ENCODE assay signal across 8 mouse cellular contexts in the genomic region with DNA sequence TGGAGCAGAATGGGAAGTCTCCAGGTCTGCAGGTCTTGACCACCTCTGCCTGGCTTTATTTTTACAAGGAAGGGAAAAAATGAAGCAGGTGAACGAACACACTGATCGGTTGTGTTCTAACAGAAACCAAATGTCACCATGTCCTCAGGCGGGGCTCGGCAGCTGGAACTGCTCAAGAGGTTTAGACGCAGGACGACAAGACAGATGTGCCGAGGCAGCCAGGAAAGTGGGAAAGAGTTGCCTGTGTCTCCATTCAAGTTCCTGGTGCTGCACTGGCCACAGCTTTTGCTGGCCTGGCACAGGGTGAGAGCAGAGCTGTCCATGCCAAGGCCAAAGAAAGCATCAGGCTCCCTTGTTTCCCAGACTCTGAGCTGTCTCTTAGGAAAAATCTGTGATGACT.
A peak's percentile ranks its signal among the peaks of the same experiment; 100 is the strongest.
DNase-seq lines count a peak whose midpoint lies in the region; ATAC-seq and TF ChIP-seq lines count a peak whose summit lies in the region.

No protein-coding gene starts in this region.

- 25% methylated on average over 7 of the region's 7 CpGs for WGBS in kidney, embryonic 16.5 days
- WGBS in kidney, adult 2 months = 68% methylated on average over 7 of the region's 7 CpGs
- WGBS in embryonic facial prominence, embryonic 11.5 days = 23% methylated on average over 7 of the region's 7 CpGs
- 74% methylated on average over 7 of the region's 7 CpGs for WGBS in midbrain, embryonic 10.5 days

- H3K27ac ChIP-seq in kidney, embryonic 16.5 days (ENCODE audit: low read length) = peak overlapping the region; percentile 68
- no peak overlapping the region for H3K27ac ChIP-seq in kidney, adult 2 months (ENCODE audit: insufficient read depth, low read depth, low read length)
- H3K27ac ChIP-seq in embryonic facial prominence, embryonic 11.5 days (replicated peaks; ENCODE audit: low read depth, low read length) = peak overlapping the region; percentile 60
- H3K27ac ChIP-seq in midbrain, embryonic 10.5 days (replicated peaks) = no peak overlapping the region

- no peak for DNase-seq in kidney, adult 2 months
- peak; percentile 90 for DNase-seq in embryonic facial prominence, embryonic 11.5 days (ENCODE audit: low spot score)
- DNase-seq in heart, postnatal 14 days = peak; percentile 44 to 50
- DNase-seq in lung, postnatal 36 days = peak; percentile 56
- no peak for DNase-seq in T-cell, adult 2 months (ENCODE audit: low spot score)
- DNase-seq in midbrain, embryonic 10.5 days (ENCODE audit: low spot score) = no peak

- H3K9ac ChIP-seq in kidney, embryonic 16.5 days (replicated peaks; ENCODE audit: low read length) = no peak overlapping the region
- H3K9ac ChIP-seq in embryonic facial prominence, embryonic 11.5 days (replicated peaks; ENCODE audit: low read length) = no peak overlapping the region

- no peaks in the 10 kb centered on the region for H3K36me3 ChIP-seq in kidney, embryonic 16.5 days (ENCODE audit: insufficient read depth, low read length)
- H3K36me3 ChIP-seq in kidney, adult 2 months (ENCODE audit: control insufficient read depth, insufficient read depth, low read length) = no peaks in the 10 kb centered on the region
- H3K36me3 ChIP-seq in embryonic facial prominence, embryonic 11.5 days (replicated peaks; ENCODE audit: control insufficient read depth, insufficient read depth, low read depth, low read length) = no peaks in the 10 kb centered on the region
- no peaks in the 10 kb centered on the region for H3K36me3 ChIP-seq in midbrain, embryonic 10.5 days

- peaks cover 22% of the 10 kb centered on the region for H3K4me1 ChIP-seq in kidney, embryonic 16.5 days (ENCODE audit: insufficient read depth, low read length)
- H3K4me1 ChIP-seq in kidney, adult 2 months (ENCODE audit: control insufficient read depth, insufficient read depth, low read length) = no peaks in the 10 kb centered on the region
- H3K4me1 ChIP-seq in embryonic facial prominence, embryonic 11.5 days (ENCODE audit: control insufficient read depth, insufficient read depth, low read length) = no peaks in the 10 kb centered on the region
- H3K4me1 ChIP-seq in midbrain, embryonic 10.5 days = peaks cover 6% of the 10 kb centered on the region; the same call in 1 of the 2 replicates

- H3K4me2 ChIP-seq in kidney, embryonic 16.5 days (replicated peaks; ENCODE audit: low read depth, low read length) = peak overlapping the region; percentile 28; the same call in 1 of the 2 replicates
- no peak overlapping the region for H3K4me2 ChIP-seq in embryonic facial prominence, embryonic 11.5 days (ENCODE audit: low read depth, low read length)

- no peak overlapping the region for H3K4me3 ChIP-seq in kidney, embryonic 16.5 days (ENCODE audit: low read length)
- H3K4me3 ChIP-seq in kidney, adult 2 months (ENCODE audit: insufficient read depth, low read depth, low read length) = no peak overlapping the region
- no peak overlapping the region for H3K4me3 ChIP-seq in embryonic facial prominence, embryonic 11.5 days (ENCODE audit: low read depth, low read length)
- no peak overlapping the region for H3K4me3 ChIP-seq in midbrain, embryonic 10.5 days

- no peaks in the 10 kb centered on the region for H3K9me3 ChIP-seq in kidney, embryonic 16.5 days (ENCODE audit: low read length)
- no peaks in the 10 kb centered on the region for H3K9me3 ChIP-seq in embryonic facial prominence, embryonic 11.5 days (replicated peaks; ENCODE audit: control insufficient read depth, low read length)
- H3K9me3 ChIP-seq in midbrain, embryonic 10.5 days (replicated peaks) = no peaks in the 10 kb centered on the region

- peak; percentile 23; the same call in 1 of the 2 replicates for ATAC-seq in kidney, embryonic 16.5 days (ENCODE audit: low FRiP score, low TSS enrichment)
- 0 out of 2 replicates have a peak, but pooled peaks have one; percentile 9 for ATAC-seq in embryonic facial prominence, embryonic 11.5 days (replicated peaks; ENCODE audit: insufficient number of reproducible peaks, low FRiP score, low TSS enrichment, low read depth)
- no peak for ATAC-seq in inflammation-experienced regulatory T-cells, adult 6 months

- no peak for TF ChIP-seq CTCF in kidney, adult 2 months (conservative IDR thresholded peaks at IDR 0.05; ENCODE audit: insufficient read depth, insufficient read length, low read depth, low read length)

- intact Hi-C loops in heart, postnatal 14 days (cut with DNase I) = no loop called here

- no peaks in the 10 kb centered on the region for H3K27me3 ChIP-seq in kidney, embryonic 16.5 days (ENCODE audit: insufficient read depth, low read length)
- no peaks in the 10 kb centered on the region for H3K27me3 ChIP-seq in kidney, adult 2 months (replicated peaks; ENCODE audit: control insufficient read depth, insufficient read depth, low read length)
- H3K27me3 ChIP-seq in embryonic facial prominence, embryonic 11.5 days (ENCODE audit: control insufficient read depth, insufficient read depth, low read length) = no peaks in the 10 kb centered on the region
- no peaks in the 10 kb centered on the region for H3K27me3 ChIP-seq in midbrain, embryonic 10.5 days (ENCODE audit: low read depth, poor library complexity, severe bottlenecking)

- no peak for TF ChIP-seq POLR2A in kidney, adult 2 months (IDR thresholded peaks at IDR 0.05; ENCODE audit: low read depth, low read length)

Comparison
In these comparisons a context has a peak if more than half of its experiments do, and no peak if none do; other contexts are left out.
1. H3K27ac ChIP-seq: peak in kidney, embryonic 16.5 days (single experiment) and embryonic facial prominence, embryonic 11.5 days (single experiment); none in kidney, adult 2 months (single experiment) and midbrain, embryonic 10.5 days (single experiment).
2. DNase-seq: peak in embryonic facial prominence, embryonic 11.5 days (single experiment), heart, postnatal 14 days (2 of 2) and lung, postnatal 36 days (single experiment); none in kidney, adult 2 months (single experiment), T-cell, adult 2 months (single experiment) and midbrain, embryonic 10.5 days (single experiment).